Mouse (Mus musculus) gastrocnemius, adult 8-10 months (tissue): ENCODE results near the gene Cyb5rl. TPM values are rescaled to one million over a fixed set of nuclear protein-coding genes. Genes with fewer than 3 reads are reported as not detected.
"Not testable (repeated sequence)": the region's sequence is repeated elsewhere in the genome, so short reads cannot be mapped to it uniquely, and the experiment has no call there.

Experiments
- DNase-seq, 2 experiments: peaks; one replicate each; pipeline ENCODE4 v3.0.0; 2022; ENCODE audit warnings: low spot score in 2 of 2
- total RNA-seq, 4 experiments: library from RNA; stranded (reverse); gene quantifications; 2 replicates each; pipeline ENCODE4 v1.2.4; 2022

Cyb5rl gene
- total RNA-seq, 4 experiments from 2014 or later, result 15.6 to 27.1 (median 16.7) TPM

DNA sequence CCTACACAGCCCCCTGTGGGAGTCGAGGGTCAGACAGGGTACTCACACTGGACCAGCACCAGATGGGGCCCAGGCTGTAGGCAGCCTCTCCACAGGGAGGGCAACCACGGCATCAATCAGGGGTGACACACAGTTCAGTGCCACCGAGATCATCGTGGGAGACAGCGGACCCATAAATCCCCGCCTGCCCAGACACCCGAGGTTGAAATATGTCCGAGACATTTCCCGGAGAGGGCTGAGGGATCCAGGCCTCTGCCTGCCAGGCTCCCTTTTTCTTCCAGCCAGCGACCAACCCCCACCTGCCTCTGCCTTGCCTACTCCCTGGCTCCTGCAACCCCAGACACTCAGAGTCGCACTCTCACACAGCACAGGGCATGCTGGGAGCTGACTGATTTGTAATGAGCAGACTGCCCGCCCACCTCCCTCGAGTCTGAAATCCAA, 41.5 kb downstream of the Cyb5rl start:
- DNase-seq, result no peak

- DNase-seq, result not testable (repeated sequence)
Observed at GRCm38 (mm10) chr4:107109181-107109580, 42.4 kb downstream of the Cyb5rl start.

GRCm38 (mm10) chr4:107114278-107114677, 47.5 kb downstream of the Cyb5rl start:
- no peak for DNase-seq

DNA sequence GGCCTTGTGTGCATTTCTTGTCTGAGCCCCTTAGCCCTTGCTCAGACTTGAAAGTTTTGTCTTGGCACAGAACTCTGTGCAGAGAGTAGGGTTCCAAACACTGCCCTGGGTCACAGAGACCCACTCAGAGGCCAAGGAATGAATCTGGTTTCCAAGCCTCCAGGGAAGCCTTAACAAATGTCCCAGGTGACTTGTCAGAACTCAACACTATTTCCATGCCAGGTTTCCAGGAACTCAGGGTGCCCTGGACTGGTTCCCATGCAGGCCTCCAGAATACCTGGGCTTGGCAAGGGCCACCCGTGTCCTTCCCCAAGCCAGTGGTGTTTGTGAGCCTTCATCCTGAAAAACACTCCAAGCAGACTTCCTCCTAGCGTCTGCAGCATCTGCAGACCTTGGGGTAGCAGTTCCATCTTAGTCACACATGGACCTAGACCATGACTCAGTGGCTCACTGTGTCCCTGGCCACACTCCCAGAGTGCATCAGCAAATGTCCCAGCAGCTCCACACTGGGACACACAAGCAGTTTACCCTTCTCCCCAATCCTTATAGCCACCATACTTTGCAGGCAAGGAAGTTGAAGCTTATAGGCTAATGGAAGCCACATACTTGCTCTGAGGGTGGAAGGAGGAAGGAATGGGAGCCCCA, 51.1 kb downstream of the Cyb5rl start:
- DNase-seq, result no peak

- DNase-seq, result no peak
Observed at GRCm38 (mm10) chr4:107119056-107119455, 52.3 kb downstream of the Cyb5rl start.

DNA sequence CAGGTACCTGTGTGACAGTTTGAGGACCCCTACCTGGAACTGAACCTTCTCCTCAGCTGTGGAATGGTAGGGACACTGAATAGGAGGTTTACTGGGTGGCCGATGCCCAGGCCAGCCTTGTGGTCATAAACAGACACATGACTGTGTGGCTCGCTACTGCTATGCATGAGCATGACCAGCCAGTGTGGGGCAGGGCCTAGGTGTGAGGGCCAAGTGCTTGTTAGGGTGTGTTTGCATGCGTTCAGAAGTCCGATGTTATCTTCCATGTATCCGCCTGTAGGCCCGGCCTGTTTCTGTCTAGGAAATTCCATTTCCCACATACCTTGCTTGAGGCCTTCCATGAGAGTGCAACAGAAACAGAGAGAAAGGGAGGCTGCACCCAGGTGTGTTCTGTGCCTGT, 53.9 kb downstream of the Cyb5rl start:
- DNase-seq, result no peak

- DNase-seq, result peak in 1 of 2 experiments; percentile 22
Observed at GRCm38 (mm10) chr4:107121165-107121943, 54.6 kb downstream of the Cyb5rl start.

DNA sequence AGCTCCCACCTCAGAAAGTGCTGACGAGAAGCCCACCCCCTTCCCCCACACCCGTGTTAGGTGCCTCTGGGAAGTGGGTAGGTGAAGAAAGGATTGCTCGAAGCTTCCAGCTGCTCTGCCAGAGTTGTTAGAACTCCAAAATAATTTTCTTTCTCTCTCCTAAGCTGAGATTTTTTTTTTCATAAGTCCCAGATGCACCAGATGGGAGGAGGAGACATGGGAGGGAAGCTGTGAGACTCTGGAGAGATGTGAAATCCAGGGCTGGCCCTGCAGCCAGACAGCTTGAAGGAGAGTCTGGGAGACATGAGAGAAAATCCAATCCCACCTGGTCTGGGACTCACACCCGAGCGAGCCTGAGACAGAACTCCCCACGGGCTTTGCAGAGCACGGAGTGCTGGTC, 57.6 kb downstream of the Cyb5rl start:
- DNase-seq, result no peak

DNA sequence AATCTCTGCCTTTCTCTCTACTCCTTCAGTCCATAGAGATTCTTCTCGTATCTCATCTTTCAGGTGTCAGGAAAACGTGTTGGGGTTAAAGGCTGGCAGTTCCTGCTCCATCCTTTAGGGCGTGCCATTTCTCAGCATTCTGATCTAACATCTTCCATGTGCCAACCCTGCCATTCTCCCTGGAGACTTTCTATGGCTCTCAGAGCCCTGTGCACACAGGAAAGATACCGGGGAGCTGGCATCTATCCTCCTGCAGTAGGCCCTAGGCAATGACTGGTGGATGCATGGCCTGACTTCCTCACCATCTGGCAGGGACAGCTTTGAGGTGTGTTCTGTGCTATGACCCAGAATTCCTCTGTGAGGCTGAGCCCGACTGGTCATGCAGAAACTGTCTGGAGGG, 58.3 kb downstream of the Cyb5rl start:
- DNase-seq, result no peak

- no peak for DNase-seq
Observed at GRCm38 (mm10) chr4:107126389-107126788, 59.6 kb downstream of the Cyb5rl start.

GRCm38 (mm10) chr4:107126891-107127524, 60.2 kb downstream of the Cyb5rl start:
- no peak for DNase-seq

GRCm38 (mm10) chr4:107127901-107128669, 61.3 kb downstream of the Cyb5rl start:
- no peak for DNase-seq

GRCm38 (mm10) chr4:107129373-107129772, 62.6 kb downstream of the Cyb5rl start:
- no peak for DNase-seq

- DNase-seq, result no peak
Observed at GRCm38 (mm10) chr4:107130534-107130933, 63.7 kb downstream of the Cyb5rl start.

DNA sequence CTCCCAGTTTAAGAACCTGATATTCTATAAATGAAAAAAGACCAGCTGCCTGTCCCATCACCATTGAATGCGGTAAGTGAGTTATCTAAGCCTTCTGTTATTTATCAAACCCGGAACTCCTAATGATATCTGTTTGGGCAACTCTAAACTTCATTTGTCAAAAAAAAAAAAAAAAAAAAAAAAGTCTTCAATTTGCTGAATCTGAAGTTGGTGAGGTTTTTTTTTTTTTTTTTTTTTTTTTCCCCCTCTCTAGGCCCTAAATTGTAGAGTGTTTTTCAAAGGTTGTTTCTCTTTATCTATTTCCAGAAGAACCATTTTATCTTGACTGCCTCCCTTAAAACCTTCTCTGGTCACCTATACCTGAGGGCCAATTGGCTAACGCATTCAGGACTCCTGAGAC, 68.1 kb downstream of the Cyb5rl start:
- DNase-seq, result no peak

GRCm38 (mm10) chr4:107135663-107136062, 68.9 kb downstream of the Cyb5rl start:
- no peak for DNase-seq

DNA sequence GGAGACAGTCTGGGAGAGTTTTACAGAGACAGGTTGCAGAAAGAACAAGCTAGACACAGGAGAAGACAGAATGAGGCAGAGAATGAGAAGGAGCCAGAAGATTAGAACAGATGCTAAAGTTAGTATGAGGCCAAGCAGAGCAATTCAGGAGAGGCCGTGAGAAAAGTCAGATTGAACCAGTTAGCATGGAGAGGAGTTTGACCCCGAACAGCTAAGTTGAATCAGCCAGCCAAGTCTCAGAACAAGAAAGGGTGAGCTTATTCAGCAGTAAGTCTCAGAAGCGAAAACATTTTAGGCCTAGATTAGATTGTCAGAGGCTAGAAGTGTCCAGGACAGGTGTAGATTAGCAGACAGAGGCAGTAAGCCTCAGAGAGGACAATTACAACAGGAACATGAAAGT, 69.7 kb downstream of the Cyb5rl start:
- DNase-seq, result no peak
